Mouse (Mus musculus) midbrain, embryonic 11.5 days (tissue): Measurements from ENCODE around the gene Ntn4. TPM values are rescaled to one million over a fixed set of nuclear protein-coding genes. Genes with fewer than 3 reads are reported as not detected.

Experiments used
- ATAC-seq: fragments of 200-750 bp; cut with Nextera tagmentation; 2 replicates; pipeline ENCODE4 v1.8.0; 2017; ENCODE audit warnings: moderate TSS enrichment, moderate library complexity; ENCODE audit not compliant: low FRiP score
- DNase-seq: peaks from one replicate; pipeline ENCODE4 v3.0.0; 2015; ENCODE audit warnings: low spot score; ENCODE audit errors: missing footprints
- H3K27ac ChIP-seq: fragments of 300-500 bp; sonication (generic); 2 replicates; pipeline ENCODE4 v1.5.1; 2014; ENCODE audit warnings: low read depth, low read length
- H3K27me3 ChIP-seq: fragments of 300-500 bp; sonication (generic); 2 replicates; pipeline ENCODE4 v1.6.1; 2014; ENCODE audit warnings: mild to moderate bottlenecking, low read length, moderate library complexity, mixed read lengths; ENCODE audit not compliant: control insufficient read depth, insufficient read depth
- H3K36me3 ChIP-seq: fragments of 300-500 bp; sonication (generic); 2 replicates; pipeline ENCODE4 v1.6.1; 2014; ENCODE audit warnings: mild to moderate bottlenecking, low read length, moderate library complexity, mixed read lengths; ENCODE audit not compliant: control insufficient read depth, insufficient read depth
- H3K4me1 ChIP-seq: fragments of 300-500 bp; sonication (generic); 2 replicates; pipeline ENCODE4 v1.6.1; 2014; ENCODE audit warnings: low read length; ENCODE audit not compliant: control insufficient read depth, insufficient read depth
- H3K4me2 ChIP-seq: fragments of 300-500 bp; sonication (generic); 2 replicates; pipeline ENCODE4 v1.6.1; 2014; ENCODE audit warnings: mild to moderate bottlenecking, moderate library complexity
- H3K4me3 ChIP-seq: fragments of 300-500 bp; sonication (generic); 2 replicates; pipeline ENCODE4 v1.5.1; 2014; ENCODE audit warnings: low read depth, low read length
- H3K9ac ChIP-seq: fragments of 300-500 bp; sonication (generic); 2 replicates; pipeline ENCODE4 v1.6.1; 2014; ENCODE audit warnings: low read length
- H3K9me3 ChIP-seq: fragments of 300-500 bp; sonication (generic); 2 replicates; pipeline ENCODE4 v1.6.1; 2016; ENCODE audit warnings: low read length; ENCODE audit not compliant: control insufficient read depth
- WGBS: fragments of 180-500 bp; shearing (Covaris S2); extraction: QIAGEN DNeasy Blood & Tissue Kit; methylation state at CpG from one replicate; pipeline ENCODE4 v1.1.7; 2014; 5-methylcytosine and 5-hydroxymethylcytosine counted together
- polyA plus RNA-seq: library from polyadenylated mRNA; unstranded; fragments of >200 nt; fragmentation: Nextera tagmentation; extraction: Ambion mirVana; gene quantifications from 2 replicates; pipeline ENCODE4 v1.2.1, GENCODE M21; 2014

Gene Ntn4
- polyA plus RNA-seq, 1 experiment from 2014 or later, result 1.8 TPM

GRCm38 (mm10) chr10:93771931-93772465 is 131.5 kb downstream of the Ntn4 start:
- no peaks in the 10 kb centered on the region for H3K4me1 ChIP-seq
- no peak for DNase-seq
- no peak overlapping the region for H3K27ac ChIP-seq
- H3K4me2 ChIP-seq, result no peak overlapping the region
- H3K36me3 ChIP-seq, result no peaks in the 10 kb centered on the region
- ATAC-seq, result no peak
- WGBS, result 69% methylated on average over 9 of the region's 9 CpGs
- H3K9me3 ChIP-seq, result no peaks in the 10 kb centered on the region
- H3K4me3 ChIP-seq, result no peak overlapping the region
- no peaks in the 10 kb centered on the region for H3K27me3 ChIP-seq
- H3K9ac ChIP-seq, result no peak overlapping the region

- no peaks in the 10 kb centered on the region for H3K9me3 ChIP-seq
- no peak for DNase-seq
- H3K27ac ChIP-seq, result no peak overlapping the region
- no peak overlapping the region for H3K9ac ChIP-seq
- H3K4me3 ChIP-seq, result no peak overlapping the region
- H3K4me1 ChIP-seq, result no peaks in the 10 kb centered on the region
- no peak overlapping the region for H3K4me2 ChIP-seq
- H3K36me3 ChIP-seq, result no peaks in the 10 kb centered on the region
- no peak for ATAC-seq
- WGBS, result 93% methylated on average over 3 of the region's 3 CpGs
- no peaks in the 10 kb centered on the region for H3K27me3 ChIP-seq
These were observed 132.0 kb downstream of the Ntn4 start for GRCm38 (mm10) chr10:93772492-93772891.

- H3K4me1 ChIP-seq, result no peaks in the 10 kb centered on the region
- no peaks in the 10 kb centered on the region for H3K27me3 ChIP-seq
- no peak for DNase-seq
- no peaks in the 10 kb centered on the region for H3K36me3 ChIP-seq
- ATAC-seq, result no peak
- no peak overlapping the region for H3K9ac ChIP-seq
- no peak overlapping the region for H3K4me2 ChIP-seq
- H3K4me3 ChIP-seq, result no peak overlapping the region
- H3K9me3 ChIP-seq, result no peaks in the 10 kb centered on the region
- whole genome bisulfite sequencing, result 50% methylated on average over 5 of the region's 5 CpGs
- no peak overlapping the region for H3K27ac ChIP-seq
These were observed 136.3 kb downstream of the Ntn4 start for GRCm38 (mm10) chr10:93776731-93777151.

GRCm38 (mm10) chr10:93777372-93777771 is 136.9 kb downstream of the Ntn4 start:
- no peaks in the 10 kb centered on the region for H3K36me3 ChIP-seq
- 41% methylated on average over 7 of the region's 7 CpGs for WGBS
- no peaks in the 10 kb centered on the region for H3K27me3 ChIP-seq
- H3K4me3 ChIP-seq, result no peak overlapping the region
- H3K27ac ChIP-seq, result no peak overlapping the region
- no peak for ATAC-seq
- H3K4me1 ChIP-seq, result no peaks in the 10 kb centered on the region
- no peak overlapping the region for H3K4me2 ChIP-seq
- no peaks in the 10 kb centered on the region for H3K9me3 ChIP-seq
- H3K9ac ChIP-seq, result no peak overlapping the region
- peak; percentile 92 for DNase-seq

GRCm38 (mm10) chr10:93783216-93784013 is 142.9 kb downstream of the Ntn4 start:
- Histone ChIP-seq H3K27me3 (no peaks in the 10 kb centered on the region), H3K9ac (no peak overlapping the region), H3K9me3 (no peaks in the 10 kb centered on the region), H3K36me3 (no peaks in the 10 kb centered on the region), H3K27ac (no peak overlapping the region), H3K4me2 (no peak overlapping the region), H3K4me1 (no peaks in the 10 kb centered on the region), H3K4me3 (no peak overlapping the region)
- ATAC-seq (no peak), DNase-seq (no peak)
- 69% methylated on average over 15 of the region's 15 CpGs for WGBS

Other genes starting within 250 kb of the Ntn4 start
- gene Lta4h, start 187.3 kb upstream of the Ntn4 start, polyA plus RNA-seq, result 172 and 190 TPM in 2 replicates
- 0.10 TPM in 1 of 2 replicates, not detected in the other for gene Hal, start 151.9 kb upstream of the Ntn4 start, polyA plus RNA-seq
- 0.11 TPM in 1 of 2 replicates, not detected in the other for gene Amdhd1, start 100.6 kb upstream of the Ntn4 start, polyA plus RNA-seq
- gene Ccdc38, start 100.0 kb upstream of the Ntn4 start, polyA plus RNA-seq, result 0.44 and 0.47 TPM in 2 replicates
- 145 and 150 TPM in 2 replicates for gene Snrpf, start 51.0 kb upstream of the Ntn4 start, polyA plus RNA-seq
- 19.6 and 19.9 TPM in 2 replicates for gene Usp44, start 190.9 kb downstream of the Ntn4 start, polyA plus RNA-seq